Mouse (Mus musculus) ZHBTc4 (cell line): ENCODE results near the gene Wbp2.

Experiments used
- DNase-seq: peaks from one replicate; pipeline ENCODE4 v3.0.0-alpha.2; 2011; ENCODE audit warnings: low read depth, low spot score

The Wbp2 gene

DNA sequence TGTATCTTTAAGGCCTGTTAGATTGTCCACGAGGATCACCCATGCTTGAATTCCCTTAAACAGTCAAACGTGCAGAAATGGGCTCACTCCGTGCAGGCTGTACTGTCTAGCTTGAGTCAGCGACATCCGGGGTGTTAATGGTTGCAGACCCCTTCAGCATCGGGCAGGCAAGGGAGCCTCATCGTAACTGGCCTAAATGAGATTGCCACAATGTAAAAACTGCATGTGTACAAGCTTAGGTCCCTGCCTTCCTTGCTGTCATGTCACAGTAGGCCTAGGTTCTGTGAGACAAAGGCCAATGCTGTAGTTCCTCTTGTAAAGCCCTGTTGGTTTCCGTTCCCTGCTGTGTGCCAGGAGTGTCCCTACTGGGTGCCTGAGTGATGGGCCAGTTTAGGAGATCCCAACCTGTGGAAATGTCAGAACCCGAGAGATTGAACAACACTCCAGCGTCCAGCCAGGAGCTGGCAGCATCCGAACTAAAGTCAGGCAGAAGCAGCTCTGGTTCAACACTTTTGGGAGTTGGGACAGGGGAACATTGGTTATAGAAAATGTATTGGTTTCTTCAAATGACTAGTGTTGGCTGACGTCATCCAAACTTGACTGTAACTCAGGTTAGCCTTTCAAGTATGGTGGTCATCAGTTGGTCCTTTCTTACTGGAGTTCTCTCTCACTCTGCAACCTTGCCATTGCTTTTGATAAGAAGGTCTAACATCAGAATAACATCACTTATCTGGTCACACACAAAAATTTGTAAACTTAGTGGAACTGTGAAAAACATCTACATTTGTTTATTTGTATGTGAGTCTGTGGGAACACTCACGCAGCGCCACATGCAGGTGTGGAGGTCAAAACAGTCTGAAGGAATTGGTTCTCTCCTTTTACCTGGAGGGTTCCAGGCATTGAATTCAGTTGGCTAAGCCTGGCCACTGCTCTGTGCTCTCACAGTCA lies 55.6 kb downstream of the Wbp2 start:
- DNase-seq: peak; percentile 65

DNA sequence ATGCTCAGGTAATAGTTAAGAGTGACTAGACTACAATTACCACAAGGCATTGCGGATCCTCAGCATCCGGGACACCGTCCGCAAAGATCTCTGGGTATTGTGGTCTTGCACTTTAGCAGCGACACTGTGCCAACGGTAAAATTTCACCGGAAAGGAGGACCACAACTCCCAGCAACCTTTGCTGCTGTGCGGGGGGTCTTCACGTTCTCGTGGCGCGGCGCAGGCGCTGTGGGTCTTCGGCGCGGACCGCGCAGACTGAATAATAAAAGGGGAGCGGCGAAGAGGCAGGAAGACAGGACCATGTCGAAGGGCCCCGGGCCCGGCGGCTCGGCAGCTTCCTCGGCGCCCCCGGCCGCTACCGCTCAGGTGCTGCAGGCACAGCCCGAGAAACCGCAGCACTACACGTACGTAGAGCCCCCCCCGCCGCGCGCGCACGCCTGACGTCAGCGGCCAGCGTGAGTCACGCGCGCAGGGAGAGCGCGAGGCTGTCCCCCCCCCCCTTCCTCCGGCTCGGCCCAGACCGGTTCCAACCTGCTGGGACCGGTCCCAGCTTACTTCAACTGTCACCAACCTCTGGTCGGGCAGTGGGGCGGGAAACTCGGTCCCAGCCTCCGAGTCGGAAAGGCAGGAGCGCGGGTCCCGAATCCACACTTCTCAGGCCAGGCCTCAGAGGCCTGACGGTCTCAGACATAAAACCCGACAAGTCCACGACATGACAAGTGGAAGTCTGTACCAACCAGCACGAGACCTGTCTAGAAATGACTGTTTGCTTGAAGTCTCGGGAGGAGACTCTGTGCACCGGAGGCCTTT lies 56.5 kb downstream of the Wbp2 start, which contains the start of gene Unk:
Gene Unk, plus strand, starts transcription at position 235 of the 810 bp plus-strand sequence.
- DNase-seq: peak; percentile 99

- DNase-seq: peak; percentile 27
Observed at GRCm38 (mm10) chr11:116029086-116029865, 57.5 kb downstream of the Wbp2 start.
